Mouse (Mus musculus): ENCODE results near the gene Zbtb8a.

DNA sequence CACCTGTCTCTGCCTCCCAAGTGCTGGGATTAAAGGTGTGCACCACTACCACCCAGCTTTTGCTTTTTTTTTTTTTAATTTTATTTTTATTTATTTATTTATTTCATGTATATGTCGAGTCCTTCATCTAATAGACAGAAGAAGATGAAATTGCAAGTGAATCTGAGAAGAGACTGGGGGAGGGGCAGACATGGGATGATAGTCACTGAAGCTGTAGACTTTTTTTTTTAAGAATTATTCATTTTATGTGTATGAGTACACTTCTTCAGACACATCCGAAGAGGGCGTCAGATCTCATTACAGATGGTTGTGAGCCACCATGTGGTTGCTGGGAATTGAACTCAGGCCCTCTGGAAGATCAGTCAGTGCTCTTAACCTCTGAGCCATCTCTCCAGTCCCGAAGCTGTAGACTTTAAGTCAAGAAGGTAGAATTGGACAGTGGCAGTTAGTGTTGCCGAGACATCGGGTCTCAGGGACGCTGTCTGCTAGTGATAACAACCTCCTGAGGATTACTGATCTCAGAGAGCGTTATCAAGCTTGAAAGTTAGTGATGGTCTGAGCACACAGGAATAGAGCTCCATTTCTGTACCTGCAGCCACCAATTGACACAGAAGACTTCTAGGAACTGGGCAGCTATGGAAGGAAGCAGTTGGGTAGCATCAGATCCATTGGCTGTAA lies 8.5 kb upstream of the Zbtb8a start:
- no peak for TF ChIP-seq POLR2A (IDR thresholded peaks at IDR 0.05; ENCODE audit: low read depth, low read length)
- no peak for TF ChIP-seq CTCF (IDR thresholded peaks at IDR 0.05; ENCODE audit: extremely low read depth, insufficient read length, insufficient replicate concordance, low read depth, low read length)

All from small intestine, adult 2 months (tissue).